Mouse (Mus musculus): ENCODE results near the gene Rp9. TPM values are rescaled to one million over a fixed set of nuclear protein-coding genes. Genes with fewer than 3 reads are reported as not detected.
"Not testable (repeated sequence)": the region's sequence is repeated elsewhere in the genome, so short reads cannot be mapped to it uniquely, and the experiment has no call there.

Gene Rp9
- total RNA-seq, 2 experiments from 2014 or later, result 44.7 to 46.9 TPM

GRCm38 (mm10) chr9:22457142-22457835 lies 12.3 kb downstream of the Rp9 start:
- peak; percentile 14 for DNase-seq

- DNase-seq, result no peak
These were observed 14.5 kb downstream of the Rp9 start for GRCm38 (mm10) chr9:22455041-22455440.

GRCm38 (mm10) chr9:22453990-22454389 lies 15.6 kb downstream of the Rp9 start, which contains the start of gene Gm17545:
Gene Gm17545, plus strand, starts transcription at chr9:22454290.
- DNase-seq, result not testable (repeated sequence)

- DNase-seq, result no peak
These were observed 16.0 kb downstream of the Rp9 start for GRCm38 (mm10) chr9:22453501-22453924.

GRCm38 (mm10) chr9:22452697-22453096 lies 16.8 kb downstream of the Rp9 start:
- DNase-seq, result no peak

- DNase-seq, result no peak
These were observed 20.3 kb downstream of the Rp9 start for GRCm38 (mm10) chr9:22449209-22449608.

GRCm38 (mm10) chr9:22448420-22448819 lies 21.1 kb downstream of the Rp9 start:
- DNase-seq, result no peak

GRCm38 (mm10) chr9:22447213-22447612 lies 22.3 kb downstream of the Rp9 start:
- no peak for DNase-seq

- no peak for DNase-seq
These were observed 24.4 kb downstream of the Rp9 start for GRCm38 (mm10) chr9:22445123-22445522.

- DNase-seq, result no peak
These were observed 26.4 kb downstream of the Rp9 start for GRCm38 (mm10) chr9:22443157-22443556.

GRCm38 (mm10) chr9:22438826-22439225 lies 30.7 kb downstream of the Rp9 start:
- no peak for DNase-seq

- DNase-seq, result no peak
These were observed 35.4 kb downstream of the Rp9 start for GRCm38 (mm10) chr9:22434101-22434500.

- no peak for DNase-seq
These were observed 36.3 kb downstream of the Rp9 start for GRCm38 (mm10) chr9:22433221-22433620.

- DNase-seq, result no peak
These were observed 39.2 kb downstream of the Rp9 start for GRCm38 (mm10) chr9:22430315-22430840.

GRCm38 (mm10) chr9:22429533-22430241 lies 39.9 kb downstream of the Rp9 start:
- peak; percentile 11 for DNase-seq

GRCm38 (mm10) chr9:22428666-22429410 lies 40.7 kb downstream of the Rp9 start:
- DNase-seq, result no peak

GRCm38 (mm10) chr9:22428028-22428665 lies 41.4 kb downstream of the Rp9 start:
- DNase-seq, result no peak

- DNase-seq, result no peak
These were observed 44.8 kb downstream of the Rp9 start for GRCm38 (mm10) chr9:22424719-22425118.

- DNase-seq, result no peak
These were observed 45.3 kb downstream of the Rp9 start for GRCm38 (mm10) chr9:22424196-22424595.

GRCm38 (mm10) chr9:22423507-22423906 lies 46.0 kb downstream of the Rp9 start:
- DNase-seq, result no peak

- DNase-seq, result no peak
These were observed 47.0 kb downstream of the Rp9 start for GRCm38 (mm10) chr9:22422559-22422958.

GRCm38 (mm10) chr9:22420491-22420890 lies 49.1 kb downstream of the Rp9 start:
- no peak for DNase-seq

Data from heart, postnatal 4 days (tissue).